Mouse (Mus musculus) brain, embryonic 14.5 days (tissue): ENCODE results near the gene Zfp978.
A peak's percentile ranks its signal among the peaks of the same experiment; 100 is the strongest.

Source experiments
- CTCF ChIP-seq: fragments of 200-500 bp; IDR thresholded peaks from 2 replicates; pipeline ENCODE4 v1.5.1; 2012; ENCODE audit warnings: inconsistent platforms, mild to moderate bottlenecking, moderate library complexity, borderline replicate concordance; ENCODE audit not compliant: insufficient read depth, insufficient read length; ENCODE audit errors: extremely low read depth
- POLR2A ChIP-seq: fragments of 200-500 bp; IDR thresholded peaks from 2 replicates; pipeline ENCODE4 v1.6.1; 2012; ENCODE audit warnings: mild to moderate bottlenecking, inconsistent platforms, borderline replicate concordance; ENCODE audit not compliant: poor library complexity, insufficient read depth, insufficient read length, severe bottlenecking; ENCODE audit errors: extremely low read depth

GRCm38 (mm10) chr4:147406735-147407462, 45.8 kb downstream of the Zfp978 start:
- TF ChIP-seq POLR2A (peak; percentile 52; the same call in 1 of the 2 replicates), CTCF (0 out of 2 replicates have a peak, but pooled peaks have one; percentile 1)
